Mouse (Mus musculus): ENCODE data around the gene Nbl1. TPM values are rescaled to one million over a fixed set of nuclear protein-coding genes. Genes with fewer than 3 reads are reported as not detected.

The Nbl1 gene
- polyA plus RNA-seq, 1 experiment from 2014 or later = 167 TPM

GRCm38 (mm10) chr4:139042611-139043010 is 50.2 kb downstream of the Nbl1 start:
- Histone ChIP-seq H3K36me3 (no peaks in the 10 kb centered on the region), H3K9ac (no peak overlapping the region), H3K4me1 (peaks cover 12% of the 10 kb centered on the region; the same call in 1 of the 2 replicates), H3K9me3 (replicated peaks) (no peaks in the 10 kb centered on the region), H3K27me3 (no peaks in the 10 kb centered on the region), H3K4me2 (replicated peaks) (no peak overlapping the region), H3K27ac (replicated peaks) (no peak overlapping the region), H3K4me3 (replicated peaks) (no peak overlapping the region)
- WGBS = 80% methylated on average over 5 of the region's 5 CpGs
- no peak for ATAC-seq (ENCODE audit: insufficient number of reproducible peaks, low FRiP score, low TSS enrichment, low read depth)

GRCm38 (mm10) chr4:139040084-139040839 is 52.5 kb downstream of the Nbl1 start:
- H3K27ac ChIP-seq (replicated peaks) = no peak overlapping the region
- ATAC-seq (ENCODE audit: insufficient number of reproducible peaks, low FRiP score, low TSS enrichment, low read depth) = no peak
- no peak overlapping the region for H3K4me2 ChIP-seq (replicated peaks)
- 0 out of 2 replicates have a peak, but pooled peaks cover 4% of the 10 kb centered on the region for H3K9me3 ChIP-seq (replicated peaks)
- WGBS = 8% methylated on average over 10 of the region's 10 CpGs
- H3K36me3 ChIP-seq = no peaks in the 10 kb centered on the region
- no peak overlapping the region for H3K9ac ChIP-seq
- H3K4me3 ChIP-seq (replicated peaks) = no peak overlapping the region
- H3K4me1 ChIP-seq = peaks cover 15% of the 10 kb centered on the region; the same call in 1 of the 2 replicates
- H3K27me3 ChIP-seq = no peaks in the 10 kb centered on the region

GRCm38 (mm10) chr4:139037795-139038607 is 54.8 kb downstream of the Nbl1 start:
- Histone ChIP-seq H3K36me3 (no peaks in the 10 kb centered on the region), H3K27ac (replicated peaks) (no peak overlapping the region), H3K27me3 (no peaks in the 10 kb centered on the region), H3K9me3 (replicated peaks) (0 out of 2 replicates have a peak, but pooled peaks cover 4% of the 10 kb centered on the region), H3K4me2 (replicated peaks) (no peak overlapping the region), H3K4me1 (peaks cover 15% of the 10 kb centered on the region; the same call in 1 of the 2 replicates), H3K9ac (no peak overlapping the region), H3K4me3 (replicated peaks) (no peak overlapping the region)
- ATAC-seq (ENCODE audit: insufficient number of reproducible peaks, low FRiP score, low TSS enrichment, low read depth) = no peak
- WGBS = 55% methylated on average over 17 of the region's 17 CpGs

- H3K4me2 ChIP-seq (replicated peaks) = no peak overlapping the region
- WGBS = 90% methylated on average over 3 of the region's 3 CpGs
- ATAC-seq (ENCODE audit: insufficient number of reproducible peaks, low FRiP score, low TSS enrichment, low read depth) = no peak
- 0 out of 2 replicates have a peak, but pooled peaks cover 4% of the 10 kb centered on the region for H3K9me3 ChIP-seq (replicated peaks)
- no peak overlapping the region for H3K4me3 ChIP-seq (replicated peaks)
- H3K36me3 ChIP-seq = no peaks in the 10 kb centered on the region
- peaks cover 15% of the 10 kb centered on the region; the same call in 1 of the 2 replicates for H3K4me1 ChIP-seq
- no peak overlapping the region for H3K27ac ChIP-seq (replicated peaks)
- no peaks in the 10 kb centered on the region for H3K27me3 ChIP-seq
- H3K9ac ChIP-seq = no peak overlapping the region
Measured at GRCm38 (mm10) chr4:139035799-139036198, 57.0 kb downstream of the Nbl1 start.

GRCm38 (mm10) chr4:139034942-139035341 is 57.9 kb downstream of the Nbl1 start:
- Histone ChIP-seq H3K4me2 (replicated peaks) (no peak overlapping the region), H3K9ac (no peak overlapping the region), H3K4me3 (replicated peaks) (no peak overlapping the region), H3K27me3 (no peaks in the 10 kb centered on the region), H3K27ac (replicated peaks) (no peak overlapping the region), H3K4me1 (peaks cover 15% of the 10 kb centered on the region; the same call in 1 of the 2 replicates), H3K36me3 (no peaks in the 10 kb centered on the region), H3K9me3 (replicated peaks) (0 out of 2 replicates have a peak, but pooled peaks cover 4% of the 10 kb centered on the region)
- no peak for ATAC-seq (ENCODE audit: insufficient number of reproducible peaks, low FRiP score, low TSS enrichment, low read depth)
- 90% methylated on average over 3 of the region's 3 CpGs for WGBS

GRCm38 (mm10) chr4:139034540-139034939 is 58.3 kb downstream of the Nbl1 start:
- Histone ChIP-seq H3K27me3 (no peaks in the 10 kb centered on the region), H3K4me3 (replicated peaks) (no peak overlapping the region), H3K9ac (no peak overlapping the region), H3K9me3 (replicated peaks) (0 out of 2 replicates have a peak, but pooled peaks cover 4% of the 10 kb centered on the region), H3K36me3 (no peaks in the 10 kb centered on the region), H3K27ac (replicated peaks) (no peak overlapping the region), H3K4me1 (peaks cover 15% of the 10 kb centered on the region; the same call in 1 of the 2 replicates), H3K4me2 (replicated peaks) (no peak overlapping the region)
- WGBS = 52% methylated on average over 4 of the region's 4 CpGs
- ATAC-seq (ENCODE audit: insufficient number of reproducible peaks, low FRiP score, low TSS enrichment, low read depth) = no peak

- no peak overlapping the region for H3K9ac ChIP-seq
- no peaks in the 10 kb centered on the region for H3K27me3 ChIP-seq
- no peak overlapping the region for H3K4me2 ChIP-seq (replicated peaks)
- 0 out of 2 replicates have a peak, but pooled peaks cover 4% of the 10 kb centered on the region for H3K9me3 ChIP-seq (replicated peaks)
- no peak overlapping the region for H3K27ac ChIP-seq (replicated peaks)
- 73% methylated on average over 8 of the region's 8 CpGs for WGBS
- H3K4me3 ChIP-seq (replicated peaks) = no peak overlapping the region
- H3K4me1 ChIP-seq = peaks cover 15% of the 10 kb centered on the region; the same call in 1 of the 2 replicates
- H3K36me3 ChIP-seq = no peaks in the 10 kb centered on the region
- ATAC-seq (ENCODE audit: insufficient number of reproducible peaks, low FRiP score, low TSS enrichment, low read depth) = no peak
Measured at GRCm38 (mm10) chr4:139034010-139034367, 58.8 kb downstream of the Nbl1 start.

- 75% methylated on average over 11 of the region's 11 CpGs for WGBS
- H3K9ac ChIP-seq = no peak overlapping the region
- H3K27me3 ChIP-seq = no peaks in the 10 kb centered on the region
- H3K4me3 ChIP-seq (replicated peaks) = no peak overlapping the region
- no peak for ATAC-seq (ENCODE audit: insufficient number of reproducible peaks, low FRiP score, low TSS enrichment, low read depth)
- no peak overlapping the region for H3K4me2 ChIP-seq (replicated peaks)
- 0 out of 2 replicates have a peak, but pooled peaks cover 4% of the 10 kb centered on the region for H3K9me3 ChIP-seq (replicated peaks)
- H3K27ac ChIP-seq (replicated peaks) = no peak overlapping the region
- H3K4me1 ChIP-seq = peaks cover 12% of the 10 kb centered on the region; the same call in 1 of the 2 replicates
- H3K36me3 ChIP-seq = no peaks in the 10 kb centered on the region
Measured at GRCm38 (mm10) chr4:139033263-139034009, 59.4 kb downstream of the Nbl1 start.

- Histone ChIP-seq H3K4me3 (replicated peaks) (no peak overlapping the region), H3K27me3 (no peaks in the 10 kb centered on the region), H3K4me2 (replicated peaks) (no peak overlapping the region), H3K4me1 (peaks cover 2% of the 10 kb centered on the region; the same call in 1 of the 2 replicates), H3K36me3 (no peaks in the 10 kb centered on the region), H3K9ac (no peak overlapping the region), H3K9me3 (replicated peaks) (0 out of 2 replicates have a peak, but pooled peaks cover 4% of the 10 kb centered on the region), H3K27ac (replicated peaks) (no peak overlapping the region)
- WGBS = 58% methylated on average over 12 of the region's 12 CpGs
- no peak for ATAC-seq (ENCODE audit: insufficient number of reproducible peaks, low FRiP score, low TSS enrichment, low read depth)
Measured at GRCm38 (mm10) chr4:139032521-139032920, 60.3 kb downstream of the Nbl1 start.
